Mouse (Mus musculus): ENCODE data around the gene Epb41l4b. TPM values are rescaled to one million over a fixed set of nuclear protein-coding genes. Genes with fewer than 3 reads are reported as not detected.

Epb41l4b gene
- polyA plus RNA-seq, 1 experiment from 2014 or later, result 0.74 TPM

DNA sequence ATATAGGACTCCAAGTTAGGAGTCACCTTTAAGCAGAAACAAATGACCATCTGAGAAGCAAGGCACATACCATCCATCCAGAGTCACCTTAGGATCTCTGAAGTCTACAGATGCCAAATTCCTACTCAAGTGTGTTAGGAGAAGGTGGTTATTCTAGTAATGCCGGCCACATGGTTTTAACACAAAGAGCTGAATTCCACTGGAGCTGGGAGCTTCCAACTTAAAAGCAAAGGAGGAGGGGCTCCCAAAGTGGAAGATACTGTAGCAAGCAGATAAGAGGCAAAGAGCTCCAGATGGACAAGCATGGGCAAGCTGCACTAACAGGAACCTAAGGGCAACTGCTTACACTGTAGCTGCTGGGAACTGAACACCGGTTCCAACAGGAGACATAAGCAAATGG, 76.3 kb downstream of the Epb41l4b start:
- ATAC-seq (no peak), DNase-seq (ENCODE audit: low spot score) (no peak)
- Histone ChIP-seq H3K36me3 (ENCODE audit: control insufficient read depth, insufficient read depth, low read length) (no peaks in the 10 kb centered on the region), H3K4me1 (ENCODE audit: control insufficient read depth, insufficient read depth, low read length) (peaks cover 6% of the 10 kb centered on the region; the same call in 1 of the 2 replicates), H3K4me3 (ENCODE audit: low read depth, low read length) (no peak overlapping the region), H3K4me2 (ENCODE audit: low read length) (no peak overlapping the region), H3K27ac (ENCODE audit: low read depth, low read length) (no peak overlapping the region), H3K27me3 (replicated peaks; ENCODE audit: control insufficient read depth, insufficient read depth, low read length) (no peaks in the 10 kb centered on the region), H3K9ac (ENCODE audit: low read length) (no peak overlapping the region), H3K9me3 (replicated peaks; ENCODE audit: control insufficient read depth, low read length) (no peaks in the 10 kb centered on the region)
- WGBS, result 94% methylated on average over 2 of the region's 2 CpGs

DNA sequence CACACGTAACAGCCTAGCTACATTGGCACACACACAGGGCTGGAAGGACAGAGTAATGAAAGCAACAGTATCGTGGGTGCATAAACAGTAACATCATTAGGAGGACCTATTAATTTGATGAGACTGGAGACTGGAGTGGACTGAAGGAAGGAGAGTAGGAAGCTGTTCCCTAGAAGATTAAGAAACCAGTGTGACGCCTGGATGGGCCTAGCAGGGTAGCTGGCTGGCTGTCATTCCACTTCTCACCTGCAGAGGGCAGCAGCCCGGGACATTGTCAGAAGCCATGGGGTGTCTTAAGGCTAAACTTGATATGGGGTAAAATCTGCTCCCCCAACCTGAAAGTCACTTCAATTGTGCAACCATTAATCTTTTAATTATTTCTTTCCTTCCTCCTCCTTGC, 78.0 kb downstream of the Epb41l4b start:
- Histone ChIP-seq H3K4me3 (ENCODE audit: low read depth, low read length) (no peak overlapping the region), H3K27me3 (replicated peaks; ENCODE audit: control insufficient read depth, insufficient read depth, low read length) (no peaks in the 10 kb centered on the region), H3K36me3 (ENCODE audit: control insufficient read depth, insufficient read depth, low read length) (no peaks in the 10 kb centered on the region), H3K4me1 (ENCODE audit: control insufficient read depth, insufficient read depth, low read length) (peaks cover 6% of the 10 kb centered on the region; the same call in 1 of the 2 replicates), H3K27ac (ENCODE audit: low read depth, low read length) (no peak overlapping the region), H3K9ac (ENCODE audit: low read length) (no peak overlapping the region), H3K4me2 (ENCODE audit: low read length) (no peak overlapping the region), H3K9me3 (replicated peaks; ENCODE audit: control insufficient read depth, low read length) (no peaks in the 10 kb centered on the region)
- DNase-seq (ENCODE audit: low spot score) (peak; percentile 77), ATAC-seq (peak; percentile 73; the same call in 1 of the 2 replicates)
- WGBS, result 26% methylated on average over 4 of the region's 4 CpGs

DNA sequence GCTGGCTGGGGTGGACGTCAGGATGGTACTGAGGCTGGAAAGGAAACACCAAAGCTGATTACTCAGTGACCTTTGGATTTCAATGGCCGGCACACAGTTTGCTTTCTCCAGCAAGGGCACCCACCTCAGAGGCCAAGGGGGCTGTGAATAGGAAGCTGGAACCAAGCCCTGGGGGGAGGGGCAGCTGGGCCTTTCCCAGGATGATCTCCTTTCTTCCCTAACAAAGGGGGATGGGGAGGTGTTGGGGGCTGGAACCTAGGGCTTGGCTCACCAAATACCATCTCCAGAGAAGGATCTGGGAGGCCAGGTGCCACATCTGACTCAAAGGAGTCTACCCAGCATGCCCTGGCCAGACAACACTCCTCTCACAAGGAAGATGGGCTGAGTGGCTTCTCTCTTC, 78.4 kb downstream of the Epb41l4b start:
- no peaks in the 10 kb centered on the region for H3K9me3 ChIP-seq (replicated peaks; ENCODE audit: control insufficient read depth, low read length)
- ATAC-seq, result peak; percentile 14; the same call in 1 of the 2 replicates
- H3K36me3 ChIP-seq (ENCODE audit: control insufficient read depth, insufficient read depth, low read length), result no peaks in the 10 kb centered on the region
- no peaks in the 10 kb centered on the region for H3K27me3 ChIP-seq (replicated peaks; ENCODE audit: control insufficient read depth, insufficient read depth, low read length)
- H3K4me1 ChIP-seq (ENCODE audit: control insufficient read depth, insufficient read depth, low read length), result peaks cover 6% of the 10 kb centered on the region; the same call in 1 of the 2 replicates
- no peak for DNase-seq (ENCODE audit: low spot score)
- H3K4me2 ChIP-seq (ENCODE audit: low read length), result no peak overlapping the region
- WGBS, result 10% methylated on average over 2 of the region's 2 CpGs
- no peak overlapping the region for H3K4me3 ChIP-seq (ENCODE audit: low read depth, low read length)
- H3K27ac ChIP-seq (ENCODE audit: low read depth, low read length), result no peak overlapping the region
- no peak overlapping the region for H3K9ac ChIP-seq (ENCODE audit: low read length)

DNA sequence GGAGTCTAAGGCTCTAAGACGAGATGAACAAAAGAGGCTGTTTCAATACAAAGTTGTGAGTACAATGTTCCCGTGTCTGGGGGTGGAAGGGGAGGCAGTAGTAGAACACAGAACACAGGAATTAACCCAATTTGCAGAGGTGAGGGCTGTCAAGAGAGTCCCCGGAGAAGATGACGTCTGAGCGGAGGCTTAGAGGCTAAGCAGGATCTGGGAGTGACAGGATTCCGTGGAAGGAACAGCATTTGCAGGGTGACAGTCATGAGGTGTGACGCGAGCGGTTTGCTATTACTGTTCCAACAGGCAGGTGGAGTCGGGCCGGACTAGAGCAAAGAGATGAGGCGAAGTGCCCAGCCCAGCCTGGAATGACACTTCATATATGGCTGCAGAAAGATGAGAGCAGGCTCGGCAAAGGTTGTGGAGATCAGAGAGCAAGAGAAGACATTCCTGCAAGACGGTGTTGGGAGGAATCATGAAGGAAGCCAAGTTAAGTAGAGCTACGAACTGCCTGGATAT, 82.9 kb downstream of the Epb41l4b start:
- Histone ChIP-seq H3K27ac (ENCODE audit: low read depth, low read length) (no peak overlapping the region), H3K4me3 (ENCODE audit: low read depth, low read length) (no peak overlapping the region), H3K4me1 (ENCODE audit: control insufficient read depth, insufficient read depth, low read length) (peaks cover 6% of the 10 kb centered on the region; the same call in 1 of the 2 replicates), H3K4me2 (ENCODE audit: low read length) (no peak overlapping the region), H3K9ac (ENCODE audit: low read length) (no peak overlapping the region), H3K9me3 (replicated peaks; ENCODE audit: control insufficient read depth, low read length) (no peaks in the 10 kb centered on the region), H3K27me3 (replicated peaks; ENCODE audit: control insufficient read depth, insufficient read depth, low read length) (no peaks in the 10 kb centered on the region), H3K36me3 (ENCODE audit: control insufficient read depth, insufficient read depth, low read length) (no peaks in the 10 kb centered on the region)
- ATAC-seq (no peak), DNase-seq (ENCODE audit: low spot score) (no peak)
- WGBS, result 78% methylated on average over 15 of the region's 15 CpGs

DNA sequence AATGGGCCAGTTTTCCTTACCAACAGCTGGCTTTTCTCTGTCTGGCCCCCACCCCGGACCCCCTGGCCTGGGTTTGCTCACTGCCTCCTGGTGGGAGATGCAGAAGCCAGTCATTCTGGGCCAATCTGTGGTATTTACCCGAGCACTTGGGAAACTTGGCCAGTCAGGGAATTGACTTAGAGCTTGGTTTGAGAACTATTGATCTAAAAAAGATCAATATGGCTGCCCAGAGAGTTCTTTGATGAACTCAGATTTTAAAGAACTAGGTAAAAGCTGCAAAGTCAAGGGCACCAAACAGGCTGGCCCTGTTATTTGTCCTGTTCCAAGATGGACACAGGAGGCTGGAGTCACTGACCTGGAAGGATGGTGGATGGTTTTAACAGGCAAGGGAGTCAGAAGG, 84.6 kb downstream of the Epb41l4b start:
- no peak overlapping the region for H3K9ac ChIP-seq (ENCODE audit: low read length)
- H3K27ac ChIP-seq (ENCODE audit: low read depth, low read length), result no peak overlapping the region
- no peaks in the 10 kb centered on the region for H3K36me3 ChIP-seq (ENCODE audit: control insufficient read depth, insufficient read depth, low read length)
- no peaks in the 10 kb centered on the region for H3K27me3 ChIP-seq (replicated peaks; ENCODE audit: control insufficient read depth, insufficient read depth, low read length)
- no peak overlapping the region for H3K4me3 ChIP-seq (ENCODE audit: low read depth, low read length)
- no peaks in the 10 kb centered on the region for H3K9me3 ChIP-seq (replicated peaks; ENCODE audit: control insufficient read depth, low read length)
- 77% methylated on average over 2 of the region's 2 CpGs for WGBS
- H3K4me1 ChIP-seq (ENCODE audit: control insufficient read depth, insufficient read depth, low read length), result no peaks in the 10 kb centered on the region
- ATAC-seq (no peak), DNase-seq (ENCODE audit: low spot score) (no peak)
- no peak overlapping the region for H3K4me2 ChIP-seq (ENCODE audit: low read length)

DNA sequence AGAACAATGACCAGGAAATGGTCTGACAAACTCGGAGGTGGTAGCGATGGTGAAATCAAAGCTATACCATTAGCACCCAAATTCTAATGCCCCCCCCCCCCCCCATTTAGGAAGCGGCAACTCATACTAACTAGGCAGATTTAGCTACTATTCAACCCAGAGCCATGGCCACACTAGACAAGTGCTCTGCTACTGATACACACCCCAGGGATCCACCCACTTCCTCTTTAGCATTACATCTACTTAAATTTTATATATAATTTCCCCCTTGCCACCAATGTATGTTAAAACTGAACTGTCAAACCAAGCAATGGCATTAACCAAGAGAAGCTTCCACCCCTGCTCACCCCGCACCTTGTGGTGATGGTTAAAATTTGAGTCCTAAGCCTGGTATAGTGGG, 85.6 kb downstream of the Epb41l4b start:
- H3K4me2 ChIP-seq (ENCODE audit: low read length), result no peak overlapping the region
- peaks cover 4% of the 10 kb centered on the region for H3K4me1 ChIP-seq (ENCODE audit: control insufficient read depth, insufficient read depth, low read length)
- H3K36me3 ChIP-seq (ENCODE audit: control insufficient read depth, insufficient read depth, low read length), result no peaks in the 10 kb centered on the region
- H3K9ac ChIP-seq (ENCODE audit: low read length), result no peak overlapping the region
- 96% methylated on average over 4 of the region's 4 CpGs for WGBS
- H3K9me3 ChIP-seq (replicated peaks; ENCODE audit: control insufficient read depth, low read length), result no peaks in the 10 kb centered on the region
- H3K27me3 ChIP-seq (replicated peaks; ENCODE audit: control insufficient read depth, insufficient read depth, low read length), result no peaks in the 10 kb centered on the region
- no peak overlapping the region for H3K4me3 ChIP-seq (ENCODE audit: low read depth, low read length)
- DNase-seq (ENCODE audit: low spot score), result no peak
- no peak overlapping the region for H3K27ac ChIP-seq (ENCODE audit: low read depth, low read length)
- ATAC-seq, result no peak

DNA sequence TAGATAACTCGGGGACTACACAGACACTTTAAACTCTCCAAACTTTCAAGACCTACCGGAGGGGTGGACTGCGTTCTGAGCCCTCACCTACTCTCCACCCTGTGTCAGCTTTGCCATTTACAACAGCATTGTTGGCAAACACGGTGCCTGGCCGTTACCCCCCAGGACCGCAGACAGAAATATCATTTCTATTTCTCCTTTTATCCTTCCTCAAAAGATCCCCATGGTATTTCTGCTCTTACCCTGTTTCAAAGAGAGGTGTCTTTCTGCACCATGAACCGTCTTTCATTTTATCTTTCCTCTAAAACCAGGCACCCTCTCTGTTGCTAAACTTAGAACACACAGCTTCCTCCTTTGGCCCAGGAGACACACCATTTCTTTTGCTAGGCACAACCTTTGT, 87.6 kb downstream of the Epb41l4b start:
- Histone ChIP-seq H3K4me1 (ENCODE audit: control insufficient read depth, insufficient read depth, low read length) (peaks cover 5% of the 10 kb centered on the region), H3K9me3 (replicated peaks; ENCODE audit: control insufficient read depth, low read length) (no peaks in the 10 kb centered on the region), H3K4me3 (ENCODE audit: low read depth, low read length) (no peak overlapping the region), H3K27ac (ENCODE audit: low read depth, low read length) (no peak overlapping the region), H3K36me3 (ENCODE audit: control insufficient read depth, insufficient read depth, low read length) (no peaks in the 10 kb centered on the region), H3K9ac (ENCODE audit: low read length) (no peak overlapping the region), H3K27me3 (replicated peaks; ENCODE audit: control insufficient read depth, insufficient read depth, low read length) (no peaks in the 10 kb centered on the region), H3K4me2 (ENCODE audit: low read length) (no peak overlapping the region)
- WGBS, result 73% methylated on average over 7 of the region's 7 CpGs
- ATAC-seq (no peak), DNase-seq (ENCODE audit: low spot score) (no peak)

DNA sequence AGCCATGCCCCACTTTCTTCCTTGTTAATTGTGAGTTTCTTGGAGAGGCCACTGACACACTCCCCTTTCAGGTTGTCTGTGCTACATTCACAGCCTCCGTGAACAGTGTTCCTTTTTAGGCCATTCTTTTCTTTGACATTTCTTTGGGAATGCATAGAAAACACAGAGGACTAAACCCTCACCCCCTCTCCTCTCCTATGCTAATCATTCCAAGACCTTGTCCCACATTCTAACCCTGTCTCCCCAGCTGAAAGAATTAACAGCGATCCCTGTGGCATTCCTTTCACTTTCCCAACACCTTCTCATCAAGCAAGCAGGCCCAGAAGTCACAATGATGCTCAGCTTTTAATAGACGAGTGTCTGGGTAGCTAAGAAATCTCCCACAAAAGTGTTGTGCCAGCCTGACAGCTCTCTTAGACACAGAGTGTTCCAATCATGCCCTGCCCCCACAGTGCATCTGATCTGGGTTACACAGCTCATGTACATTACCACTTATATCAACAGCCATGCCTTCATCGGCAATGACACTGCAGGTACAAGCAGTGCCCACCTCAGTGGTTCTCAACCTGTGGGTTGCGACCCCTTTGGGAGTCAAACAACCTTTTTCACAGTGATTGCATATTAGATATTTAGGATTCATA, 93.8 kb downstream of the Epb41l4b start:
- WGBS, result 36% methylated on average over 5 of the region's 5 CpGs
- peak; percentile 23 for DNase-seq (ENCODE audit: low spot score)
- Histone ChIP-seq H3K4me3 (ENCODE audit: low read depth, low read length) (no peak overlapping the region), H3K9me3 (replicated peaks; ENCODE audit: control insufficient read depth, low read length) (no peaks in the 10 kb centered on the region), H3K4me2 (ENCODE audit: low read length) (no peak overlapping the region), H3K36me3 (ENCODE audit: control insufficient read depth, insufficient read depth, low read length) (no peaks in the 10 kb centered on the region), H3K4me1 (ENCODE audit: control insufficient read depth, insufficient read depth, low read length) (peaks cover 16% of the 10 kb centered on the region), H3K9ac (ENCODE audit: low read length) (no peak overlapping the region), H3K27ac (ENCODE audit: low read depth, low read length) (no peak overlapping the region), H3K27me3 (replicated peaks; ENCODE audit: control insufficient read depth, insufficient read depth, low read length) (no peaks in the 10 kb centered on the region)
- no peak for ATAC-seq

DNA sequence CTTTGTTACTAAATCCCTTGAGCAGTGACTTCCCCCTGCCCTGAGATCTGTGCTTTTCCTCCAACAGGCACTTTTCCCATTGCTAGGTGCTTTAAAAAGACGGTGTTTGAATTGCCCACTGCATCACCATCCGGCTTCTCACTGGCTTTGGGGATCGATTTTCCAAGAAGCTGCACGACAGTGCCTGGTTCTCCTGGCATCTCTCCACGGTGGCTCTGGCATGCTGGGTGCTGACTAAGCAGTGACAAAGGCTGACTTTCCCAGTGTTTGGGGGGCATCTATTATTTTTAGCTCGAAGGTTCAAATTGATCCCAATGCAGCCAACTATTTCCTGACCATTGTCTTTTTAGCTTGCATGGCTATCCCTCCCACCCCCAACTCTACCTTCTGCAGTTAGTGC, 94.7 kb downstream of the Epb41l4b start:
- no peak for ATAC-seq
- Histone ChIP-seq H3K27ac (ENCODE audit: low read depth, low read length) (no peak overlapping the region), H3K36me3 (ENCODE audit: control insufficient read depth, insufficient read depth, low read length) (no peaks in the 10 kb centered on the region), H3K4me1 (ENCODE audit: control insufficient read depth, insufficient read depth, low read length) (peaks cover 16% of the 10 kb centered on the region), H3K9me3 (replicated peaks; ENCODE audit: control insufficient read depth, low read length) (no peaks in the 10 kb centered on the region), H3K4me3 (ENCODE audit: low read depth, low read length) (no peak overlapping the region), H3K9ac (ENCODE audit: low read length) (no peak overlapping the region), H3K27me3 (replicated peaks; ENCODE audit: control insufficient read depth, insufficient read depth, low read length) (no peaks in the 10 kb centered on the region), H3K4me2 (ENCODE audit: low read length) (no peak overlapping the region)
- 22% methylated on average over 6 of the region's 6 CpGs for WGBS
- DNase-seq (ENCODE audit: low spot score), result peak; percentile 29
